Mouse (Mus musculus) spleen, embryonic (tissue): ENCODE results near the gene Bhmt2.

Experiments used
- CTCF ChIA-PET: fragments of 350-600 bp; sonication (Branson Sonifier 250); formaldehyde crosslinking; loops from one replicate; lab custom pipeline; 2022; lab: Charles Lee

Gene Bhmt2

GRCm38 (mm10) chr13:93639636-93640035 is 34.5 kb downstream of the Bhmt2 start:
- CTCF ChIA-PET, result no interaction called here

DNA sequence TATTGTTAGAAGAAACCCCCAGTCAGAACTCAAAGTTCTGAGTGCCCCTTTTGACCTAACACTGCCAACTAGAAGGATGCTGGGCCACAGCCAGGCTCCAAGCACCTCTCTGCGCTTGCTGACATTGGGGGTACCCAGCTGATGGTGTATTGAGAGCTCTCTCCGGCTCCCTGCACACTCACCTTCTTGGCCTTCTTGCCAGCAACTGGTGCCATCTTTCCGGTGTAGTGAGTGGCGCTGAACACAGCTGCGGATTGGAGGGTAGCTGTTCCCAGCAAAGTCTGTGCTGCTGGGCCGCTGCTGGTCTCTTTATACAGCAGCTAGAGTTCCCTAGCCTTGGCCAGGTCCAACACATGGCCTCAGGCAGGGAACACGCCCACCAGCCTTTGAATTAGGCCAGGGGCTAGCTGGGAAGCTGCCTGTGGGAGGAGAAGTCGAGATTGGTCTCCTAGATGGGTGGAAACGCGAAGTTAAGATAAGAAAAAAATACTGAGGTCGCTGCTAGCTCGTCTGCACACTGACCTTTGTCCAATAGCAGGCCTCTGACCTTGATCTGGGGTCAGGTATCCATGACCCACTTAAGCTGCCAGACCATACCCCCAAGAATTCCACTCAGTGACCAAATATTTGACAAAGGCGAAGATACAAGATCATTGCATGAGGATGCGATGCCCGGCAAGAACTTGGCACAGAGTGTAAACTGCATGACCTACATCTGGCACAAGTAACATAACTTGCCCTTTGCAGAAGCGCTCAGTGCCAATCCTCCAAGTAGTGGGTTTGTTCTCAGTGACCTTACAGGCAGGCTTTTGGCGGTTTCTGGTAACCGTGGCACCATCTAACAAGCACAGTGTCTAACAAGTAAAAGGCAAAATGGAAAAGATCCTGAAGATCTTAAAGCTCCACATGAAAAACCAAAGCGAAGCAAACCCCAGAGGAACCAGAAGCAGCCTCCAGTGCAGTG is 36.5 kb downstream of the Bhmt2 start, which contains the start of gene Bhmt:
Gene Bhmt, minus strand, starts transcription at position 680 of the 964 bp plus-strand sequence.
- CTCF ChIA-PET, result no interaction called here

DNA sequence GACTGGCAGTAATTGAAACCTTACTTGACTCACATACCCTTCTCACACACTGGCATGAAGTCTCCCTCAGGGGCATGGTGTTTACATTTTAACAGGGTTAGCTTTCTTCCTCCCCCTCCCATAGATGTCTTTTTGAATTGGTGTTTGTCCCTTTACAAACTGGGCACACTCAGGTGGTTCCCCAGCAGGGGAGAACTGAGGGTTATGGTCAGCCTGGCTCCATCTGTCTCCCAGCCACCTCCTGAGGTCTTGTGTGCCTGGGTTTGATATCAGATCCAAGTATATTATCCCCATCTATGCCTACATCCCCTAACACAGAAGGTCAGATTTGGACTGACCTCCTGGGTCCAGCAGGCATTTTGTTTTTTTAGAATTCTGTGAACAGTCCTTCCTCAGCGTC is 37.5 kb downstream of the Bhmt2 start:
- CTCF ChIA-PET, result no interaction called here

DNA sequence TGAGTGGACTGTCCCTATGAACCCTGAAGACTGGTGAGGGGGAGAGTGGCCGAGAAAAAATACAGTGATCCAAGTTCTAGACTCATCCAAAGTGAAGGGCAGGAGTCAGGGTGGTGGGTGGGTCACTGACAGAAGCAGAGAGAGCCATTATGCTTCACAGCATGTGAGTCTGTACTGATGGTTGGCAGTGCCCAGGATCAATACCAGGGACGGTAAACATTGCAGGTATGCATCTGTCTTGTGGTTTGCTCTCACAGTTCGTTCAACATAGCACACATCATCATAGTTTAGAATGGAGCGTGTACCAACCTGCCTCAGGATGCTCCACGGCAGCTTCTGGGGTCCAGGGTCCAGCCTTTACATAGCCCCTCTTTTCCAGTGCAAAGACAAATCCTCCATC is 41.2 kb downstream of the Bhmt2 start:
- CTCF ChIA-PET, result no interaction called here

GRCm38 (mm10) chr13:93630941-93631705 is 43.0 kb downstream of the Bhmt2 start:
- CTCF ChIA-PET, result no interaction called here

DNA sequence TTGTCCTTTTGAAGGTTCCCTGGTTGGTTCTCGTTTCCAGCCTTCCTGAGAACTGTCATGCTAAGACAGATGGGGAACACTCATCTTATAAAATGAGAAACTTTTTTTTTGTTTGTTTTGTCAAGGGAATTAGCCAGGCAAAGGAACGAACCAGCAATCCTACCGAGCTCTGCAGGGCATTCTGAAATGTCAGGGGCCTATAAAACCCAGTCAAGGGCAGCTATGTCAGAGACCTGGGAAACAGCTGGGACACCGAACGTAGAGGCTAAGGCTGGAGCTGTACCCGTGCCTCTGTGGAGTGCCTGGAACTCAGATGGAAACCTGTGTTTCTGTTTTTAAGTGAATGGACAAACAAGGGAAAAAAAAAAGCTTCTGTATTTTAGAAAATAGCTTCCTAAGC is 45.2 kb downstream of the Bhmt2 start:
- CTCF ChIA-PET, result no interaction called here

DNA sequence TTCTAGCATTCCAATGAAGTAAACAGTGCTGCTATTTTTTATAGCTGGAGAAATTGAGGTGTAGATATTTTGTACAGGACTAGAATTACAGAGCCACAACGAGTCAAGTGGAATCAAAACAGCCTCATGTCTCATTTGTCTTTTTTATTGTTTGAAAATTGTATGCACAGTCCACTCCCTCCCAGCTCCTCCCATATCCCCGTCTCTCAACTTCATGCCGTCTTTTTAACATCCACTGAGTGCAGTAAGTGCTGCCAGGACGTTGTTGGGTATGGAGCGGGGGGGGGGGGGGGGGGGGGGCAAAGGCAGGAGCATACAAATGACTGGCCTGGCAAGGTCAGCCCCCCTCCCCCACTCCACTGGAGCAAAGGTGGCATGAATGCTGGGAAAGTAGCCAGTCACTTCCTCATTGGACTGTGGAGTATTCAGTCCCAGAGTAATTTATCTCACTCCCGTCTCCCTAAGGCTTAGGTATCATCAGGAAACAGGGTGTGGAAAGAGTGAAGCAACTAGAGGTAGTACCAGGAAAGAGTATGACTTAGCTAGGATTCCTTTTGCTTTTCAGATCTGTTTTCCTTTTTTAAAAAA is 59.6 kb downstream of the Bhmt2 start:
- CTCF ChIA-PET, result interaction anchor here (0.6 kb wide), 1 partner anchor 1305 kb away, joined by 8 read pairs; no protein-coding TSS in a partner anchor

GRCm38 (mm10) chr13:93613771-93614170 is 60.3 kb downstream of the Bhmt2 start:
- CTCF ChIA-PET, result interaction anchor here (0.6 kb wide), 1 partner anchor 1305 kb away, joined by 8 read pairs; no protein-coding TSS in a partner anchor

DNA sequence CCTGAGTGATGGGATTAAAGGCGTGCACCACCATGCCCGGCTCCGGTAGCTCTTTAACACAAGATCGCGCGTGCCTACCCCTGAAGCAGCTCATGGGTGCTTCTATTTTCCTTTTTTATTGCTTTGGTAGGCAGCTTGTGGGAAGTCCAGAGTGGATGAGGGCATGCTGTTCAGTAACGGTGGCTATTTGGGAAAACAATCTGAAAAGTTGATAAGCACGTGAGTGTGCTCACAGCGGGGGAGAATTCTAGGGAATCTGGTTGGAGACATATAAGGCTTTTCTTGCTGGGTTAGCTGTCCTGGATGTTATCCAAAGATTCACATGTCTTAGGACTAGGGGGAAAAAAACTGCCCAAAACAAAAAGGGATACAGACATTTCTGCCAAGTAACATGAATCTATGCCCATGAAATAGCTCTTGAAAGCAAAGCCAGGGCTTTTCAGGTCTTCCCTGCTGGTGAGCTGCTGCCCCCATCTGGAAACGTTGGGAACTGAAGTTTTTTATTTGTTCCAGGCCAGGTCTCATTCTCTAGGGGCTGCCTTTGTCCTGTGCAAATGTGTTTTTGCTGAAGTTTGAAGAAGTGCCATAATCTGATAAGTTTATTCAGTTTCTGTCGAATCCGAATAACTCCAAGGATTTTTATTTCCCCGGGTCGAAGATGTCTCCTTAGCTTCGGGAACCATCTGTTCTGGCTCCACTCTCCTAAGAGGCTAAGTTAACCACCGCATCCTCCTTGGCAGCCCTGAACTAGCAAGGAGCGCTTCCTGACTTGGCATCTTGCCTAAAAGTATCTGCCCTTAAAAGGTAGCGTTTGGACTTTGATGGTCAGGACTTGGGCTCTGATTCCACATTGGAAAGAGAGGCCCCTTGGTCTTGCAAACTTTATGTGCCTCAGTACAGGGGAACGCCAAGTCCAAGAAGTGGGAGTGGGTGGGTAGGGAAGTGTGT is 61.2 kb downstream of the Bhmt2 start:
- CTCF ChIA-PET, result interaction anchor here (1.0 kb wide), 1 partner anchor 46 kb away, joined by 3 read pairs; no protein-coding TSS in a partner anchor

DNA sequence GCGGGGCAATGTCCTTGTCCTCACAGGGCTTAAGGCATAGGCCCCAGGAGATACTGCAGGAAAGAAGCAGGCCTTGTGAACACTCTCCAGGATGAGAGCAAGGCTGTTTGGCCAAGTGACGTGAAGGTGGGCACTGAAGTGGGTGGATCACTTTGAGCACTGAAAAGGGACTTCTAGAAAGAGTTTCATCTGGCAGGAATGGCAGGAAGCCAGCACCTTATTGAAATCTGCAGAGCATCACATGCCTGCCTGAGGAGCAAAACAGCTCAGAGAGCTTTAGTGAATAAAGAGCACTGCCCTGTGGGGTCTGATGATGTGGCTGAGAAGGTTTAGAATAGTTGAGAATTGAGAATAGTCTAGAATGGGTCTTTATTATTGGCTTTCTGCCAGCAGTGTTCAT is 65.6 kb downstream of the Bhmt2 start:
- CTCF ChIA-PET, result no interaction called here

DNA sequence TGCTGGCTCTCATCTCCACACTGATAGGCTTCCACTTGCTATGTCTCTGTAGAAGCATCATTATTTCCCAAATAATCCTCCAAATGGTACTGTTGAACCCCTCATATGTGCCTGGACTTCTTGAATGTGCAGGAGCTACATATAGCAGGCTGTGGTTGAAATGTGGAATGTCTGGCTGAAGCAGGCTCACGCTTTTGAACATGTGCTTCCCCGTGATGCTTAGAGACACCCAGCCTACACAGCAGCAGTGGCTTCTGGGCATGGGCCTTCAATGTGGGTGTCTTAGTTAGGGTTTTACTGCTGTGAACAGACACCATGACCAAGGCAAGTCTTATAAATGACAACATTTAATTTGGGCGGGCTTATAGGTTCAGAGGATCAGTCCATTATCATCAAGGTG is 66.4 kb downstream of the Bhmt2 start:
- CTCF ChIA-PET, result no interaction called here

DNA sequence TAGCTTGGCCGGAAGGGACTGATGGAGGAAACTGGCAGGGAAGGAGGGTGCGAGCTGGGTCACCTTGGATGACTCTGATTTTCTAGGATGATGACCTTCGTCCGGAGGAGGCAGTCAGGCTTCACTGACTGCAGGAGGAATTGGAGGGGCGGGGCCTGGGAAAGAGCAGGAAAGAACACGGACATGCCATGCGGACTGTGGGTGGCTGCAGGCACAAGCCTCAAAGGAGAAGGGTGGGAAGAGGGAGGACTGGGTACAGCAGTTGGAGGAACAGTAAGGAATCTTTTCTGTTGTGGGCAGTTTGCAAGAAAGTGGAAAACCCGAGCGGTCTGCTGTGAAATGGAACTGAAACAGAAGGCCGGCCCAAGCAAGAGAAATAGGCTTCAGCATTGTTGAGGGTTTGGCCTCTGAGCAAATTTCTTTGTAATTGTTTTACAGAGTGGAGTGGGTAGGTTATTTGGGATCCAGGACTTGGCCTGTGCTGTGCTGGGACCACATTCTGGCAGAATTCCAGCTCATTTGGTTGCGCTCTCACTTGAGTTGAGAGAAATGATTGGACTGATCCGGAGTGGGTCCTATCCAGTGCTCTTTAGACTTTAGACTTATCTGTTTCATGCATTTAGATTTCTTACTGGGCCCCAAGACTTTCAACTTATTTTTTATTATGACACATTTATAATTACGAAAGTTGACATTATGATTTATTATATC is 67.1 kb downstream of the Bhmt2 start:
- CTCF ChIA-PET, result no interaction called here
